ENCODE assay signal across 9 mouse cellular contexts in genomic region chr4:133600306-133600705, GRCm38 (mm10). TPM values are rescaled to one million over a fixed set of nuclear protein-coding genes. Genes with fewer than 3 reads are reported as not detected.
A peak's percentile ranks its signal among the peaks of the same experiment; 100 is the strongest.
DNase-seq lines count a peak whose midpoint lies in the region; ATAC-seq lines count a peak whose summit lies in the region.
"Had no signal": no experiment of that assay in that cellular context is flagged by ENCODE, and none has a peak within 500 bp of the region (broad histone marks: within the 10 kb centered on the region; RNA-seq: fewer than 3 reads in every experiment).

No protein-coding gene starts in this region.

- H3K4me3 ChIP-seq in liver, embryonic 11.5 days (ENCODE audit: low read depth, low read length), result peak overlapping the region; percentile 58
- H3K4me3 ChIP-seq in embryonic facial prominence, embryonic 14.5 days (ENCODE audit: low read depth, low read length), result peak overlapping the region; percentile 55
- H3K4me3 ChIP-seq in intestine, embryonic 15.5 days (replicated peaks), result peak overlapping the region; percentile 49
- H3K4me3 ChIP-seq in neural tube, embryonic 13.5 days, result peak overlapping the region; percentile 44

- H3K4me1 ChIP-seq in liver, embryonic 11.5 days (replicated peaks; ENCODE audit: control insufficient read depth, insufficient read depth, low read length), result peaks cover 27% of the 10 kb centered on the region
- peaks cover 7% of the 10 kb centered on the region; the same call in 1 of the 2 replicates for H3K4me1 ChIP-seq in embryonic facial prominence, embryonic 14.5 days (ENCODE audit: control insufficient read depth, insufficient read depth, low read length)
- H3K4me1 ChIP-seq in intestine, embryonic 15.5 days (replicated peaks), result peaks cover 14% of the 10 kb centered on the region
- H3K4me1 ChIP-seq in neural tube, embryonic 13.5 days (replicated peaks), result peaks cover 18% of the 10 kb centered on the region

- no peak overlapping the region for H3K27ac ChIP-seq in liver, embryonic 11.5 days (ENCODE audit: low read depth, low read length)
- H3K27ac ChIP-seq in embryonic facial prominence, embryonic 14.5 days (replicated peaks; ENCODE audit: low read depth, low read length), result peak overlapping the region; percentile 57
- H3K27ac ChIP-seq in intestine, embryonic 15.5 days, result peak overlapping the region; percentile 86
- no peak overlapping the region for H3K27ac ChIP-seq in neural tube, embryonic 13.5 days (replicated peaks)

- H3K36me3 ChIP-seq in liver, embryonic 11.5 days (ENCODE audit: control insufficient read depth, insufficient read depth, low read length), result peaks cover 3% of the 10 kb centered on the region; the same call in 1 of the 2 replicates
- H3K36me3 ChIP-seq in embryonic facial prominence, embryonic 14.5 days (ENCODE audit: control insufficient read depth, insufficient read depth, low read length), result peaks cover 15% of the 10 kb centered on the region; the same call in 1 of the 2 replicates
- H3K36me3 ChIP-seq in intestine, embryonic 15.5 days, result no peaks in the 10 kb centered on the region; the same call in 1 of the 2 replicates
- H3K36me3 ChIP-seq in neural tube, embryonic 13.5 days, result peaks cover 17% of the 10 kb centered on the region

- WGBS in liver, embryonic 11.5 days, result 17% methylated on average over 9 of the region's 9 CpGs
- WGBS in embryonic facial prominence, embryonic 14.5 days, result 13% methylated on average over 9 of the region's 9 CpGs
- WGBS in intestine, embryonic 15.5 days, result 12% methylated on average over 9 of the region's 9 CpGs
- WGBS in neural tube, embryonic 13.5 days, result 19% methylated on average over 9 of the region's 9 CpGs

- H3K9ac ChIP-seq in liver, embryonic 11.5 days (ENCODE audit: low read depth, low read length), result peak overlapping the region; percentile 48; the same call in 1 of the 2 replicates
- H3K9ac ChIP-seq in embryonic facial prominence, embryonic 14.5 days (ENCODE audit: low read depth, low read length), result peak overlapping the region; percentile 55
- peak overlapping the region; percentile 49 for H3K9ac ChIP-seq in intestine, embryonic 15.5 days
- H3K9ac ChIP-seq in neural tube, embryonic 13.5 days, result no peak overlapping the region

- ATAC-seq in liver, embryonic 11.5 days (replicated peaks; ENCODE audit: low FRiP score), result no peak
- no peak for ATAC-seq in embryonic facial prominence, embryonic 14.5 days (ENCODE audit: low read depth)
- no peak; the same call in 1 of the 2 replicates for ATAC-seq in intestine, embryonic 15.5 days
- ATAC-seq in neural tube, embryonic 13.5 days (ENCODE audit: low read depth), result no peak

- no peaks in the 10 kb centered on the region for H3K9me3 ChIP-seq in liver, embryonic 11.5 days (ENCODE audit: control insufficient read depth, low read length)
- no peaks in the 10 kb centered on the region for H3K9me3 ChIP-seq in embryonic facial prominence, embryonic 14.5 days (ENCODE audit: control insufficient read depth, low read length)
- H3K9me3 ChIP-seq in intestine, embryonic 15.5 days, result no peaks in the 10 kb centered on the region
- H3K9me3 ChIP-seq in neural tube, embryonic 13.5 days, result no peaks in the 10 kb centered on the region

- H3K27me3 ChIP-seq in liver, embryonic 11.5 days (replicated peaks; ENCODE audit: control insufficient read depth, insufficient read depth, low read length), result peaks cover 39% of the 10 kb centered on the region
- H3K27me3 ChIP-seq in embryonic facial prominence, embryonic 14.5 days (replicated peaks; ENCODE audit: control insufficient read depth, insufficient read depth, low read length), result peaks cover 37% of the 10 kb centered on the region
- peaks cover 13% of the 10 kb centered on the region for H3K27me3 ChIP-seq in intestine, embryonic 15.5 days (replicated peaks)
- H3K27me3 ChIP-seq in neural tube, embryonic 13.5 days, result peaks cover 69% of the 10 kb centered on the region

- peak overlapping the region; percentile 95 for H3K4me2 ChIP-seq in liver, embryonic 11.5 days
- peak overlapping the region; percentile 83 for H3K4me2 ChIP-seq in embryonic facial prominence, embryonic 14.5 days (ENCODE audit: low read depth, low read length)
- H3K4me2 ChIP-seq in intestine, embryonic 15.5 days (replicated peaks), result peak overlapping the region; percentile 84
- peak overlapping the region; percentile 67 for H3K4me2 ChIP-seq in neural tube, embryonic 13.5 days

- DNase-seq in liver, embryonic 11.5 days (ENCODE audit: low spot score), result no peak
- DNase-seq in liver, result no peak
- DNase-seq in embryonic facial prominence, embryonic 14.5 days (ENCODE audit: low spot score), result no peak
- no peak for DNase-seq in left cerebral cortex, adult 18-20 months (ENCODE audit: low spot score in 2 of 2)
- DNase-seq in right cerebral cortex, postnatal 36 days (ENCODE audit: low spot score in 2 of 2), result no peak
- no peak for DNase-seq in gastrocnemius, postnatal 10 days

RNA-seq across cellular contexts. Expression of gene Sfn, which starts 1.7 kb away (rescaled TPM):
- polyA plus RNA-seq in liver, embryonic 11.5 days (2014; fragmentation: Nextera tagmentation; extraction: Ambion mirVana), result 1.7 and 3.5 TPM in 2 replicates
- polyA plus RNA-seq in embryonic facial prominence, embryonic 14.5 days (2014; fragmentation: Nextera tagmentation; extraction: Ambion mirVana), result 129 and 135 TPM in 2 replicates
- polyA plus RNA-seq in intestine, embryonic 15.5 days (2015; fragmentation: Nextera tagmentation; extraction: Ambion mirVana), result 47.4 and 51.0 TPM in 2 replicates
- 1.0 and 3.3 TPM in 2 replicates for polyA plus RNA-seq in neural tube, embryonic 13.5 days (2015; fragmentation: Nextera tagmentation; extraction: Ambion mirVana)
- 1 to 10 TPM; 1.4 to 2.6 TPM for total RNA-seq in left cerebral cortex, adult 18-20 months (2021)
- total RNA-seq in gastrocnemius, postnatal 10 days (2021), result 1 to 10 TPM; 1.6 TPM

RNA-seq across cellular contexts. Expression of gene Gpn2, which starts 16.1 kb away (rescaled TPM):
- 23.4 and 24.8 TPM in 2 replicates for polyA plus RNA-seq in liver, embryonic 11.5 days (2014; fragmentation: Nextera tagmentation; extraction: Ambion mirVana)
- 17.3 and 18.8 TPM in 2 replicates for polyA plus RNA-seq in embryonic facial prominence, embryonic 14.5 days (2014; fragmentation: Nextera tagmentation; extraction: Ambion mirVana)
- polyA plus RNA-seq in intestine, embryonic 15.5 days (2015; fragmentation: Nextera tagmentation; extraction: Ambion mirVana), result 16.5 and 19.8 TPM in 2 replicates
- 17.7 TPM in 2 replicates for polyA plus RNA-seq in neural tube, embryonic 13.5 days (2015; fragmentation: Nextera tagmentation; extraction: Ambion mirVana)
- total RNA-seq in left cerebral cortex, adult 18-20 months (2021), result 10 to 100 TPM in 1 of 2 experiments, 1 to 10 TPM in 1; 9.9 to 11.6 TPM
- total RNA-seq in gastrocnemius, postnatal 10 days (2021), result 1 to 10 TPM; 5.6 TPM

RNA-seq across cellular contexts. Expression of gene Gpatch3, which starts 25.8 kb away (rescaled TPM):
- polyA plus RNA-seq in liver, embryonic 11.5 days (2014; fragmentation: Nextera tagmentation; extraction: Ambion mirVana), result 8.7 and 10.0 TPM in 2 replicates
- 6.3 and 8.3 TPM in 2 replicates for polyA plus RNA-seq in embryonic facial prominence, embryonic 14.5 days (2014; fragmentation: Nextera tagmentation; extraction: Ambion mirVana)
- polyA plus RNA-seq in intestine, embryonic 15.5 days (2015; fragmentation: Nextera tagmentation; extraction: Ambion mirVana), result 6.7 and 7.1 TPM in 2 replicates
- 7.0 and 7.8 TPM in 2 replicates for polyA plus RNA-seq in neural tube, embryonic 13.5 days (2015; fragmentation: Nextera tagmentation; extraction: Ambion mirVana)
- total RNA-seq in left cerebral cortex, adult 18-20 months (2021), result 1 to 10 TPM; 8.3 to 10.0 TPM
- 1 to 10 TPM; 4.6 to 5.1 TPM for total RNA-seq in gastrocnemius, postnatal 10 days (2021)

RNA-seq across cellular contexts. Expression of gene Nr0b2, which starts 47.1 kb away (rescaled TPM):
- 0.89 and 1.1 TPM in 2 replicates for polyA plus RNA-seq in liver, embryonic 11.5 days (2014; fragmentation: Nextera tagmentation; extraction: Ambion mirVana)
- polyA plus RNA-seq in embryonic facial prominence, embryonic 14.5 days (2014; fragmentation: Nextera tagmentation; extraction: Ambion mirVana), result not detected in 2 replicates
- 7.5 and 8.1 TPM in 2 replicates for polyA plus RNA-seq in intestine, embryonic 15.5 days (2015; fragmentation: Nextera tagmentation; extraction: Ambion mirVana)
- polyA plus RNA-seq in neural tube, embryonic 13.5 days (2015; fragmentation: Nextera tagmentation; extraction: Ambion mirVana), result not detected in 2 replicates
- not detected for total RNA-seq in left cerebral cortex, adult 18-20 months (2021)
- total RNA-seq in gastrocnemius, postnatal 10 days (2021), result under 1 TPM in 1 of 2 experiments, not detected in 1; 0.23 TPM
- total RNA-seq: hematopoietic stem cell, adult 5-6 weeks had no signal

RNA-seq across cellular contexts. Expression of gene Zdhhc18, which starts 49.6 kb away (rescaled TPM):
- 2.1 and 3.1 TPM in 2 replicates for polyA plus RNA-seq in liver, embryonic 11.5 days (2014; fragmentation: Nextera tagmentation; extraction: Ambion mirVana)
- polyA plus RNA-seq in embryonic facial prominence, embryonic 14.5 days (2014; fragmentation: Nextera tagmentation; extraction: Ambion mirVana), result 2.1 and 3.7 TPM in 2 replicates
- 2.0 and 4.1 TPM in 2 replicates for polyA plus RNA-seq in intestine, embryonic 15.5 days (2015; fragmentation: Nextera tagmentation; extraction: Ambion mirVana)
- polyA plus RNA-seq in neural tube, embryonic 13.5 days (2015; fragmentation: Nextera tagmentation; extraction: Ambion mirVana), result 2.8 and 4.3 TPM in 2 replicates
- 10 to 100 TPM; 35.5 to 39.2 TPM for total RNA-seq in left cerebral cortex, adult 18-20 months (2021)
- 10 to 100 TPM; 21.6 to 27.6 TPM for total RNA-seq in gastrocnemius, postnatal 10 days (2021)

Comparison
In these comparisons a context has a peak if more than half of its experiments do, and no peak if none do; other contexts are left out.
1. H3K27ac ChIP-seq: peak in embryonic facial prominence, embryonic 14.5 days (single experiment) and intestine, embryonic 15.5 days (single experiment); none in liver, embryonic 11.5 days (single experiment) and neural tube, embryonic 13.5 days (single experiment).
2. RNA of gene Sfn, which starts 1.7 kb away (polyA plus RNA-seq): 129 to 135 TPM in embryonic facial prominence, embryonic 14.5 days and 47.4 to 51.0 TPM in intestine, embryonic 15.5 days; 1.7 to 3.5 TPM in liver, embryonic 11.5 days and 1.0 to 3.3 TPM in neural tube, embryonic 13.5 days; every median in the first group is over 10 times any median in the second.
3. Peak in every context shown above with its lines, with median percentiles within 50 percentile points of each other: H3K4me2 ChIP-seq and H3K4me3 ChIP-seq.